Mouse (Mus musculus): ENCODE data around the gene Erbin. TPM values are rescaled to one million over a fixed set of nuclear protein-coding genes. Genes with fewer than 3 reads are reported as not detected.

The Erbin gene
- polyA plus RNA-seq, 1 experiment from 2014 or later: 15.8 TPM

GRCm38 (mm10) chr13:103794688-103795543 lies 125.4 kb downstream of the Erbin start:
- Histone ChIP-seq H3K27me3 (ENCODE audit: insufficient read depth, low read length) (no peaks in the 10 kb centered on the region), H3K9ac (replicated peaks; ENCODE audit: low read length) (no peak overlapping the region), H3K4me1 (ENCODE audit: insufficient read depth, low read length) (no peaks in the 10 kb centered on the region), H3K4me2 (replicated peaks; ENCODE audit: low read depth, low read length) (no peak overlapping the region), H3K36me3 (ENCODE audit: insufficient read depth, low read length) (no peaks in the 10 kb centered on the region), H3K4me3 (ENCODE audit: low read length) (no peak overlapping the region), H3K27ac (ENCODE audit: low read length) (no peak overlapping the region), H3K9me3 (ENCODE audit: low read length) (no peaks in the 10 kb centered on the region)
- ATAC-seq (ENCODE audit: low FRiP score, low TSS enrichment): peak; percentile 71; the same call in 1 of the 2 replicates
- 46% methylated on average over 9 of the region's 9 CpGs for WGBS

GRCm38 (mm10) chr13:103779922-103780585 lies 140.3 kb downstream of the Erbin start:
- Histone ChIP-seq H3K4me2 (replicated peaks; ENCODE audit: low read depth, low read length) (no peak overlapping the region), H3K4me1 (ENCODE audit: insufficient read depth, low read length) (no peaks in the 10 kb centered on the region), H3K27ac (ENCODE audit: low read length) (no peak overlapping the region), H3K9me3 (ENCODE audit: low read length) (no peaks in the 10 kb centered on the region), H3K4me3 (ENCODE audit: low read length) (no peak overlapping the region), H3K9ac (replicated peaks; ENCODE audit: low read length) (no peak overlapping the region), H3K27me3 (ENCODE audit: insufficient read depth, low read length) (no peaks in the 10 kb centered on the region), H3K36me3 (ENCODE audit: insufficient read depth, low read length) (no peaks in the 10 kb centered on the region)
- WGBS: 39% methylated on average over 11 of the region's 11 CpGs
- no peak for ATAC-seq (ENCODE audit: low FRiP score, low TSS enrichment)

- Histone ChIP-seq H3K9me3 (ENCODE audit: low read length) (no peaks in the 10 kb centered on the region), H3K4me1 (ENCODE audit: insufficient read depth, low read length) (peaks cover 10% of the 10 kb centered on the region), H3K27me3 (ENCODE audit: insufficient read depth, low read length) (no peaks in the 10 kb centered on the region), H3K27ac (ENCODE audit: low read length) (no peak overlapping the region), H3K9ac (replicated peaks; ENCODE audit: low read length) (no peak overlapping the region), H3K36me3 (ENCODE audit: insufficient read depth, low read length) (no peaks in the 10 kb centered on the region), H3K4me2 (replicated peaks; ENCODE audit: low read depth, low read length) (no peak overlapping the region), H3K4me3 (ENCODE audit: low read length) (no peak overlapping the region)
- WGBS: 66% methylated on average over 8 of the region's 8 CpGs
- no peak for ATAC-seq (ENCODE audit: low FRiP score, low TSS enrichment)
Measured at GRCm38 (mm10) chr13:103777126-103777525, 143.2 kb downstream of the Erbin start.

GRCm38 (mm10) chr13:103774119-103774757 lies 146.1 kb downstream of the Erbin start, which contains the start of gene Srek1:
TSS of gene Srek1 (minus strand) at chr13:103774608.
- H3K4me3 ChIP-seq (ENCODE audit: low read length): peak within 1 kb of the TSS; percentile 58
- peak within 1 kb of the TSS; percentile 99 for H3K27ac ChIP-seq (ENCODE audit: low read length)
- peak; percentile 94 for ATAC-seq (ENCODE audit: low FRiP score, low TSS enrichment)
- H3K4me1 ChIP-seq (ENCODE audit: insufficient read depth, low read length): peaks cover 25% of the 10 kb centered on the region
- no peaks in the 10 kb centered on the region for H3K9me3 ChIP-seq (ENCODE audit: low read length)
- H3K27me3 ChIP-seq (ENCODE audit: insufficient read depth, low read length): no peaks in the 10 kb centered on the region
- WGBS: under 1% methylated on average over 81 of the region's 81 CpGs
- H3K4me2 ChIP-seq (replicated peaks; ENCODE audit: low read depth, low read length): peak within 1 kb of the TSS; percentile 75
- H3K36me3 ChIP-seq (ENCODE audit: insufficient read depth, low read length): 0 out of 2 replicates have a peak, but pooled peaks cover 3% of the 10 kb centered on the region
- peak within 1 kb of the TSS; percentile 94 for H3K9ac ChIP-seq (replicated peaks; ENCODE audit: low read length)

- Histone ChIP-seq H3K27ac (ENCODE audit: low read length) (peak overlapping the region; percentile 99), H3K27me3 (ENCODE audit: insufficient read depth, low read length) (no peaks in the 10 kb centered on the region), H3K4me1 (ENCODE audit: insufficient read depth, low read length) (peaks cover 25% of the 10 kb centered on the region), H3K36me3 (ENCODE audit: insufficient read depth, low read length) (0 out of 2 replicates have a peak, but pooled peaks cover 3% of the 10 kb centered on the region), H3K4me3 (ENCODE audit: low read length) (peak overlapping the region; percentile 58), H3K4me2 (replicated peaks; ENCODE audit: low read depth, low read length) (peak overlapping the region; percentile 75), H3K9ac (replicated peaks; ENCODE audit: low read length) (peak overlapping the region; percentile 94), H3K9me3 (ENCODE audit: low read length) (no peaks in the 10 kb centered on the region)
- WGBS: under 1% methylated on average over 36 of the region's 36 CpGs
- ATAC-seq (ENCODE audit: low FRiP score, low TSS enrichment): peak; percentile 53; the same call in 1 of the 2 replicates
Measured at GRCm38 (mm10) chr13:103773407-103774118, 146.8 kb downstream of the Erbin start.

GRCm38 (mm10) chr13:103772917-103773316 lies 147.4 kb downstream of the Erbin start:
- no peak for ATAC-seq (ENCODE audit: low FRiP score, low TSS enrichment)
- Histone ChIP-seq H3K9me3 (ENCODE audit: low read length) (no peaks in the 10 kb centered on the region), H3K9ac (replicated peaks; ENCODE audit: low read length) (peak overlapping the region; percentile 67), H3K36me3 (ENCODE audit: insufficient read depth, low read length) (peaks cover 4% of the 10 kb centered on the region; the same call in 1 of the 2 replicates), H3K27ac (ENCODE audit: low read length) (no peak overlapping the region), H3K4me2 (replicated peaks; ENCODE audit: low read depth, low read length) (peak overlapping the region; percentile 75), H3K27me3 (ENCODE audit: insufficient read depth, low read length) (no peaks in the 10 kb centered on the region), H3K4me1 (ENCODE audit: insufficient read depth, low read length) (peaks cover 25% of the 10 kb centered on the region), H3K4me3 (ENCODE audit: low read length) (peak overlapping the region; percentile 58)
- WGBS: 50% methylated on average over 5 of the region's 5 CpGs

- Histone ChIP-seq H3K9me3 (ENCODE audit: low read length) (no peaks in the 10 kb centered on the region), H3K36me3 (ENCODE audit: insufficient read depth, low read length) (peaks cover 12% of the 10 kb centered on the region; the same call in 1 of the 2 replicates), H3K27me3 (ENCODE audit: insufficient read depth, low read length) (no peaks in the 10 kb centered on the region), H3K9ac (replicated peaks; ENCODE audit: low read length) (no peak overlapping the region), H3K4me1 (ENCODE audit: insufficient read depth, low read length) (peaks cover 25% of the 10 kb centered on the region), H3K4me3 (ENCODE audit: low read length) (no peak overlapping the region), H3K4me2 (replicated peaks; ENCODE audit: low read depth, low read length) (no peak overlapping the region), H3K27ac (ENCODE audit: low read length) (no peak overlapping the region)
- no peak for ATAC-seq (ENCODE audit: low FRiP score, low TSS enrichment)
Measured at GRCm38 (mm10) chr13:103770821-103771220, 149.5 kb downstream of the Erbin start.

All from kidney, embryonic 16.5 days (tissue).